Mouse (Mus musculus): ENCODE results near the gene Zfp992. TPM values are rescaled to one million over a fixed set of nuclear protein-coding genes. Genes with fewer than 3 reads are reported as not detected.
"Not testable (repeated sequence)": the region's sequence is repeated elsewhere in the genome, so short reads cannot be mapped to it uniquely, and the experiment has no call there.

Gene Zfp992
- total and polyA plus RNA-seq, 3 experiments, result 0.93 to 3.8 (median 1.4) TPM

DNA sequence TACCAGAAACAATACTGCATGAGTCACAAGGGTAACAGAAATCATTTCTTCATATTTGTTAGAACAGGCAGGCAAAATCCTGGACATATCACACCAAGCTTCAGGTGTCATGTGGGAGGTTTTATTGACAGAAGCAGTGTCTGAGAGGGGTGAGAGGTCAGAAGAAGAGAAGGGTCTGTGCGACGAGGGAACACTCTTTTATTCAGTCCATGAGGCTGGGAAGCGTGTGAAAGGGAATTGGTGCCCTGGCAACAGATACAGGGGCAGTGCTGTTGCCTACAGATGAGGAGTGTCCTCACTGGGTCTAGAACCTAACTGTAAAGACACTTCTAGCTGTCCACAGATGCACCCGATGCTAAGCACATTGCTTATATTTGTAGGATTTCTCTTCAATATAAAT lies 46.2 kb downstream of the Zfp992 start:
- Histone ChIP-seq H3K9me3 (replicated peaks; ENCODE audit: low read length) (peaks cover 27% of the 10 kb centered on the region), H3K4me3 (replicated peaks in 1 of 3; ENCODE audit: low read depth in 2 of 3, low read length in 2 of 3, poor library complexity in 1 of 3) (no peak overlapping the region), H3K27ac (ENCODE audit: insufficient read depth, low read depth) (no peak overlapping the region), H3K36me3 (replicated peaks in 1 of 2; ENCODE audit: control insufficient read depth in 1 of 2, insufficient read depth in 1 of 2, low read length in 1 of 2) (no peaks in the 10 kb centered on the region), H3K4me2 (ENCODE audit: insufficient read depth, low read depth, poor library complexity, severe bottlenecking) (no peak overlapping the region), H3K27me3 (replicated peaks) (no peaks in the 10 kb centered on the region), H3K9ac (ENCODE audit: insufficient read depth, low read depth) (no peak overlapping the region), H3K4me1 (ENCODE audit: control insufficient read depth in 1 of 2, insufficient read depth in 2 of 2) (no peaks in the 10 kb centered on the region), H3K79me2 (replicated peaks; ENCODE audit: control insufficient read depth, extremely low read depth, insufficient read depth, poor library complexity, severe bottlenecking) (no peaks in the 10 kb centered on the region)
- no peak for DNase-seq (ENCODE audit: extremely low read depth)
- in situ Hi-C loops (cut with MboI; ENCODE audit: low pct_ligation_motif_present, low pct_unique_long_range_greater_than_20kb, low sequenced_read_pairs) (no loop called here), dilution Hi-C loops (cut with MboI; ENCODE audit: extremely low pct_ligation_motif_present, extremely low pct_unique_long_range_greater_than_20kb, low sequenced_read_pairs) (no loop called here)
- TF ChIP-seq JUN (IDR thresholded peaks at IDR 0.05; ENCODE audit: insufficient read depth, low read depth, low read length), result no peak
- no peak for TF ChIP-seq E2F4 (IDR thresholded peaks at IDR 0.05; ENCODE audit: insufficient replicate concordance, low read depth, low read length)
- TF ChIP-seq HCFC1 (IDR thresholded peaks at IDR 0.05; ENCODE audit: low read depth, low read length), result no peak
- TF ChIP-seq EP300 (IDR thresholded peaks at IDR 0.05; ENCODE audit: low read length), result no peak
- no peak for TF ChIP-seq MEF2A (IDR thresholded peaks at IDR 0.05; ENCODE audit: borderline replicate concordance, low read depth, low read length)
- no peak for TF ChIP-seq MYC (IDR thresholded peaks at IDR 0.05; ENCODE audit: low read depth, low read length)
- no peak for TF ChIP-seq ZNF384 (IDR thresholded peaks at IDR 0.05; ENCODE audit: low read depth, low read length)
- no peak for TF ChIP-seq TCF12 (IDR thresholded peaks at IDR 0.05; ENCODE audit: low read depth, low read length)
- no peak for TF ChIP-seq KAT2A (IDR thresholded peaks at IDR 0.05; ENCODE audit: insufficient replicate concordance, low read length)
- no peak for TF ChIP-seq ZC3H11A (IDR thresholded peaks at IDR 0.05; ENCODE audit: low read depth, low read length)

DNA sequence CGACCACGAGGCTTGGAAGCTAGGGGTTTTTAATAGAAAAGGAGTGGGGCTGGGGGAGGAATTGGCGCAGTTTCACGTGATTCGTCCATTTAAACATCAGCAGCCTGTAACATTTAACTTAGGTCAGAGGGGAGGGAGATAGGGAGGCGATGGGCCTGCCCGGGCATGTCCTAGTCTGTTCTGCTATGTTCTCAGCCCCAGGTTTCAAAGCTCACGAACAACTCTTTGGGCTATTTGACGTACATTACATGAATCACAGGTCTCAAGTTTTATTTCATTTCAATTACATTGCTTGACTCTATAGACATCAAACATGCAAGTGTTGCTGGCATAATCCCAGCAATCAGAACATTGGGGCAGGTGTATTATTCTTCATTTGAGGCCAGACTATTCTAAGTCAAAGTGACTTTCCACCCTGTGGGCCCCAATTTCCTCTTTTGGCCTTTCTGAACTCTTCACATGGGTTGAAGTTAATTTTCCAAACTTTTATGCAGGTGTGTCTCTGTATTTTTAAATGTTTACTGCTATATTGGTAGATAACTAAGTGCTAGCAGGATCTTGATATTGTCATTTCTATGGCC lies 49.0 kb downstream of the Zfp992 start:
- H3K27ac ChIP-seq (ENCODE audit: insufficient read depth, low read depth); dilution Hi-C loops (cut with MboI; ENCODE audit: extremely low pct_ligation_motif_present, extremely low pct_unique_long_range_greater_than_20kb, low sequenced_read_pairs); H3K79me2 ChIP-seq (replicated peaks; ENCODE audit: control insufficient read depth, extremely low read depth, insufficient read depth, poor library complexity, severe bottlenecking); H3K4me1 ChIP-seq (ENCODE audit: control insufficient read depth in 1 of 2, insufficient read depth in 2 of 2); H3K9ac ChIP-seq (ENCODE audit: insufficient read depth, low read depth); H3K4me2 ChIP-seq (ENCODE audit: insufficient read depth, low read depth, poor library complexity, severe bottlenecking); H3K36me3 ChIP-seq (replicated peaks in 1 of 2; ENCODE audit: control insufficient read depth in 1 of 2, insufficient read depth in 1 of 2, low read length in 1 of 2); in situ Hi-C loops (cut with MboI; ENCODE audit: low pct_ligation_motif_present, low pct_unique_long_range_greater_than_20kb, low sequenced_read_pairs); H3K27me3 ChIP-seq (replicated peaks); H3K4me3 ChIP-seq (replicated peaks in 1 of 3; ENCODE audit: low read depth in 2 of 3, low read length in 2 of 3, poor library complexity in 1 of 3); DNase-seq (ENCODE audit: extremely low read depth): not testable (repeated sequence)
- H3K9me3 ChIP-seq (replicated peaks; ENCODE audit: low read length), result peaks cover 22% of the 10 kb centered on the region

DNA sequence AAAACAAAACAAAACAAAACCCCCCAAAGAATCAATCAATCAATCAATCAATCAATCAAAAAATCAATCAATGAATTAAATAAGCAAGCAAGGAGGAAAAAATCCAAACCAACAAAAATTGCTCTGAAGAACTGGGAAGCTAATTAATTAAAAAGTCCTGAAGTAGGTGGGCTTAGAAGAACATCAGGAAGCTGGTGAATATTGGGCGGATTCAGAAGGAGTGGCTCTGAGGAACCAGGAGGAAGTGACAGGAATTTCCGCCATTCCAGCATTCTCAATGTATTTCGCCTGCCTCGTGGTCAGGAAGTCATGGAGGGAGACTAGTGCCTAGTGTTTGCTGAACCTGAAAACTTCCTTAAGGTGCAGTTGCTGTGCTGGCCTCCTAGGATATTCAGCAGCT lies 52.9 kb downstream of the Zfp992 start, which contains the start of gene Zfp981:
Gene Zfp981 (plus strand): TSS at position 301 of the 400 bp plus-strand sequence.
- H3K4me2 ChIP-seq (ENCODE audit: insufficient read depth, low read depth, poor library complexity, severe bottlenecking); H3K79me2 ChIP-seq (replicated peaks; ENCODE audit: control insufficient read depth, extremely low read depth, insufficient read depth, poor library complexity, severe bottlenecking); H3K9me3 ChIP-seq (replicated peaks; ENCODE audit: low read length); DNase-seq (ENCODE audit: extremely low read depth); in situ Hi-C loops (cut with MboI; ENCODE audit: low pct_ligation_motif_present, low pct_unique_long_range_greater_than_20kb, low sequenced_read_pairs); dilution Hi-C loops (cut with MboI; ENCODE audit: extremely low pct_ligation_motif_present, extremely low pct_unique_long_range_greater_than_20kb, low sequenced_read_pairs); H3K4me1 ChIP-seq (ENCODE audit: control insufficient read depth in 1 of 2, insufficient read depth in 2 of 2); H3K36me3 ChIP-seq (replicated peaks in 1 of 2; ENCODE audit: control insufficient read depth in 1 of 2, insufficient read depth in 1 of 2, low read length in 1 of 2); H3K9ac ChIP-seq (ENCODE audit: insufficient read depth, low read depth); H3K27me3 ChIP-seq (replicated peaks); H3K4me3 ChIP-seq (replicated peaks in 1 of 3; ENCODE audit: low read depth in 2 of 3, low read length in 2 of 3, poor library complexity in 1 of 3); H3K27ac ChIP-seq (ENCODE audit: insufficient read depth, low read depth): not testable (repeated sequence)

DNA sequence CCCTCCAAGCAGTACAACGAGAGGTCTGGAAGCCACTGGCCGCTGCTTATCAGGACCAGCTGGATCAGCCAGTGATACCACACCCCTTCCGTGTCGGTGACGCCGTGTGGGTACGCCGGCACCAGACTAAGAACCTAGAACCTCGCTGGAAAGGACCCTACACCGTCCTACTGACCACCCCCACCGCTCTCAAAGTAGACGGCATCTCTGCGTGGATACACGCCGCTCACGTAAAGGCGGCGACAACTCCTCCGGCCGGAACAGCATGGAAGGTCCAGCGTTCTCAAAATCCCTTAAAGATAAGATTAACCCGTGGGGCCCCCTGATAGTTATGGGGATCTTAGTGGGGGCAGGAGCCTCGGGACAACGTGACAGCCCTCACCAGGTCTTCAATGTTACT lies 60.2 kb downstream of the Zfp992 start:
- in situ Hi-C loops (cut with MboI; ENCODE audit: low pct_ligation_motif_present, low pct_unique_long_range_greater_than_20kb, low sequenced_read_pairs); dilution Hi-C loops (cut with MboI; ENCODE audit: extremely low pct_ligation_motif_present, extremely low pct_unique_long_range_greater_than_20kb, low sequenced_read_pairs): not testable (repeated sequence)

DNA sequence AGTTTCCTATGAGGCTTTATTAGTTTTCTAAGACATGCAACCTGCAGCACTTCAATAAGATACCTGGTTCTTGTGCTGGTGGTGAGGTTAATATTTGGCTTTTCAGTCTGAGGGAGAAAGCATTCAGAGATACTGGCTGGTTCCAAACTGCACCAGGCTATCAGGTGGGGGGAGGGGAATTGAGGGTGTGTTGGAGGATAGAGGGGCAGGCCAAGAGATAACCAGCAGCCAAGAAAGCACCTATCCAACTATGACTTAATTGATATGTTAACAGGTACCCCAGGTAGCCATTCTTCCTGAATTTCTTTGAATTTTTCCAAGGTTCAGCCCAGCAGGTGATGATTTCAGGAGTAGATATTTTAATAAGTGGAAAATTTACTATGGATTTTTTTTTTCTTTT lies 63.0 kb downstream of the Zfp992 start:
- H3K27ac ChIP-seq (ENCODE audit: insufficient read depth, low read depth); H3K9ac ChIP-seq (ENCODE audit: insufficient read depth, low read depth); H3K4me1 ChIP-seq (ENCODE audit: control insufficient read depth in 1 of 2, insufficient read depth in 2 of 2); H3K9me3 ChIP-seq (replicated peaks; ENCODE audit: low read length); DNase-seq (ENCODE audit: extremely low read depth); H3K27me3 ChIP-seq (replicated peaks); H3K79me2 ChIP-seq (replicated peaks; ENCODE audit: control insufficient read depth, extremely low read depth, insufficient read depth, poor library complexity, severe bottlenecking); H3K4me3 ChIP-seq (replicated peaks in 1 of 3; ENCODE audit: low read depth in 2 of 3, low read length in 2 of 3, poor library complexity in 1 of 3); dilution Hi-C loops (cut with MboI; ENCODE audit: extremely low pct_ligation_motif_present, extremely low pct_unique_long_range_greater_than_20kb, low sequenced_read_pairs); in situ Hi-C loops (cut with MboI; ENCODE audit: low pct_ligation_motif_present, low pct_unique_long_range_greater_than_20kb, low sequenced_read_pairs); H3K4me2 ChIP-seq (ENCODE audit: insufficient read depth, low read depth, poor library complexity, severe bottlenecking); H3K36me3 ChIP-seq (replicated peaks in 1 of 2; ENCODE audit: control insufficient read depth in 1 of 2, insufficient read depth in 1 of 2, low read length in 1 of 2): not testable (repeated sequence)

More for the DNA sequence above, 60.2 kb downstream of the Zfp992 start:
- not testable (repeated sequence) for H3K4me2 ChIP-seq (ENCODE audit: insufficient read depth, low read depth, poor library complexity, severe bottlenecking); H3K9me3 ChIP-seq (replicated peaks; ENCODE audit: low read length); H3K4me3 ChIP-seq (replicated peaks in 1 of 3; ENCODE audit: low read depth in 2 of 3, low read length in 2 of 3, poor library complexity in 1 of 3); H3K27ac ChIP-seq (ENCODE audit: insufficient read depth, low read depth); H3K27me3 ChIP-seq (replicated peaks); H3K36me3 ChIP-seq (replicated peaks in 1 of 2; ENCODE audit: control insufficient read depth in 1 of 2, insufficient read depth in 1 of 2, low read length in 1 of 2); H3K4me1 ChIP-seq (ENCODE audit: control insufficient read depth in 1 of 2, insufficient read depth in 2 of 2); DNase-seq (ENCODE audit: extremely low read depth); H3K9ac ChIP-seq (ENCODE audit: insufficient read depth, low read depth); H3K79me2 ChIP-seq (replicated peaks; ENCODE audit: control insufficient read depth, extremely low read depth, insufficient read depth, poor library complexity, severe bottlenecking)

Measured in CH12.LX (cell line).